Mouse (Mus musculus): ENCODE measurements at regions not wholly inside any gene's neighbourhood (a gene's known extent, or its start where the extent isn't known, plus 50 kb on each side); places are given as distances from the start of the nearest gene placed in this dataset.

DNA sequence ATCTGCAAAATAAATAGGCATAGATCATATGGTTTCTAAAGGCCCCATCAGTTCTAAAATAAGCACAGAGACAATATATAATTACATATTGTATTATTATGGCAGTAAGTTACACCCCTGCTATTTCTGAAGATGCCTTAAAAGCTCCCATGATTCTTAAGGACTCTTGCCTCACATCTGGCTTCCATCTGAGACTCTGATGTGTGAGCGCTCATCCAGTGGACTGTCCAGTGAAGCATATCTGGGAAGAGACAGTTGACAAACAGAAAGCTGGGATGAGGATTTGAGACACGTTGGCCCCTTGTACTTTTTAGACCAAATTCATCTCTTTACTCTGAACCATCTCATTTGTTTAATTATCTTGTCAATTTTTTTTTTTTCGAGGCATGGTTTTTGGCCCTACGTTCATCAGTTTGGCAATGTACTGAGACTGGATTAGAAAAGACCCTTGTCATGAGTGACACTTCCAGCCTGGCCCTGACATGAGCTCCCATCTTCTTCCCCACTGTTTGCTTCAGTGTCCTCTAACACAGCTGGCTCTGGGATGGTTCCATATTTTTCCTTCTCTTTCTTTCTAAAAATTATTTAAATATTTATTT lies 63.4 kb upstream of the Eed start:
- no peak for ATAC-seq (ENCODE audit: extremely low read depth, insufficient number of reproducible peaks, low FRiP score, low TSS enrichment)
- H3K4me2 ChIP-seq: no peak overlapping the region
- no peak overlapping the region for H3K4me3 ChIP-seq
- H3K4me1 ChIP-seq: peaks cover 30% of the 10 kb centered on the region
- H3K27ac ChIP-seq (replicated peaks): no peak overlapping the region
- H3K9me3 ChIP-seq: no peaks in the 10 kb centered on the region
- H3K27me3 ChIP-seq (replicated peaks): no peaks in the 10 kb centered on the region
- H3K36me3 ChIP-seq: no peaks in the 10 kb centered on the region
- no peak overlapping the region for H3K9ac ChIP-seq
- WGBS: 87% methylated on average over 4 of the region's 4 CpGs

- no peaks in the 10 kb centered on the region for H3K27me3 ChIP-seq (replicated peaks)
- no peak overlapping the region for H3K4me2 ChIP-seq
- no peak for ATAC-seq (ENCODE audit: extremely low read depth, insufficient number of reproducible peaks, low FRiP score, low TSS enrichment)
- no peak overlapping the region for H3K9ac ChIP-seq
- no peak overlapping the region for H3K27ac ChIP-seq (replicated peaks)
- H3K36me3 ChIP-seq: no peaks in the 10 kb centered on the region
- peaks cover 28% of the 10 kb centered on the region for H3K4me1 ChIP-seq
- WGBS: 77% methylated on average over 4 of the region's 4 CpGs
- H3K9me3 ChIP-seq: no peaks in the 10 kb centered on the region
- H3K4me3 ChIP-seq: no peak overlapping the region
Measured at GRCm38 (mm10) chr7:90045208-90045800, 64.5 kb upstream of the Eed start.

GRCm38 (mm10) chr7:90046228-90046627 lies 65.4 kb upstream of the Eed start:
- 68% methylated on average over 3 of the region's 3 CpGs for WGBS
- Histone ChIP-seq H3K27ac (replicated peaks) (no peak overlapping the region), H3K27me3 (replicated peaks) (no peaks in the 10 kb centered on the region), H3K36me3 (no peaks in the 10 kb centered on the region), H3K9ac (no peak overlapping the region), H3K4me3 (no peak overlapping the region), H3K4me2 (no peak overlapping the region), H3K4me1 (peaks cover 19% of the 10 kb centered on the region), H3K9me3 (no peaks in the 10 kb centered on the region)
- ATAC-seq (ENCODE audit: extremely low read depth, insufficient number of reproducible peaks, low FRiP score, low TSS enrichment): no peak

- WGBS: 76% methylated on average over 4 of the region's 4 CpGs
- H3K4me1 ChIP-seq: peaks cover 13% of the 10 kb centered on the region
- H3K4me2 ChIP-seq: no peak overlapping the region
- H3K9ac ChIP-seq: no peak overlapping the region
- no peak overlapping the region for H3K27ac ChIP-seq (replicated peaks)
- no peaks in the 10 kb centered on the region for H3K36me3 ChIP-seq
- ATAC-seq (ENCODE audit: extremely low read depth, insufficient number of reproducible peaks, low FRiP score, low TSS enrichment): no peak
- no peaks in the 10 kb centered on the region for H3K27me3 ChIP-seq (replicated peaks)
- H3K9me3 ChIP-seq: no peaks in the 10 kb centered on the region
- no peak overlapping the region for H3K4me3 ChIP-seq
Measured at GRCm38 (mm10) chr7:90046862-90047261, 66.1 kb upstream of the Eed start.

DNA sequence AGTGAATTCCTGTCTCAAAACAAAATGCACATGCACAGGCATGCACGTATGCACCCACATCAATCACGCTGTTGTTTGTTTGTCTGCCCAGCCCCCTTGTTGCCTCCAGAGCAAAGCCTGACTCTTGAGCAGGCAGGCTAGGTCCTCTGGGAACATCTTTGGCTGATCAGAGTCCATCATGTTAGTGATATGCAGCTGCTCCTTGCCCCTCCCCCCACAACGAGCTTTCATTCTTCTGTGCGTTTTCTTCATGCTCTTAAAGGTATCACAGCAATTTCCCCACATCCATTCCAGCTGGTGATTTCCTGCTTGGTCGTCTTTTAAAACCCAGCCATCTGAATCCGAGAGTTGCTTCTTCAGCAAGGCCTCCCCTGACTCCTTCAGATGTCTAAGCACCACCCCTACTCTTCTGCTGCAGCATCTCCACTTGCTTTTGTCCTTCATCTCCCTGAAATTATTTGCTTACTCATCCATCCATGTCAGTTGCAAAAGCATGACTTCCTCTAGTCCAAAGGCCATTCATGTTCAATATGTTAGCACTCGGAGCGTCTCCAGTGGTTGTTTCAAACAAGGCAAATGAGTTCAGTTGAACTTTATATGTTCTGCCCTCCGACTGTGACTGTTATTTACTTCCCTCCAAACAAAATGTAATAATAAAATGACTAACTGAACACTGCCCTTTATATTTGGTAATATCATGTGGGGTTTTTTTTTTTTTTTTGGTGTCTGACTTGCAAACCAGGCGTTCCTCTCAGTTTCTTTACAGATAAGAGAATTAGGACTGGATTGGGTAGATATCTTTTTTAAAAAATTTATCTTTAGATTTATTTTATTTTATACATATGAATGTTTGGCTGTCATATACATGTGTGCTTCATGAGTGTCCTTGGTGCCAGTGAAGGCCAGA lies 67.9 kb upstream of the Eed start:
- Histone ChIP-seq H3K4me3 (no peak overlapping the region), H3K9me3 (no peaks in the 10 kb centered on the region), H3K4me1 (peaks cover 8% of the 10 kb centered on the region; the same call in 1 of the 2 replicates), H3K9ac (no peak overlapping the region), H3K4me2 (no peak overlapping the region), H3K36me3 (no peaks in the 10 kb centered on the region), H3K27ac (replicated peaks) (no peak overlapping the region), H3K27me3 (replicated peaks) (no peaks in the 10 kb centered on the region)
- 78% methylated on average over 10 of the region's 10 CpGs for WGBS
- ATAC-seq (ENCODE audit: extremely low read depth, insufficient number of reproducible peaks, low FRiP score, low TSS enrichment): no peak

DNA sequence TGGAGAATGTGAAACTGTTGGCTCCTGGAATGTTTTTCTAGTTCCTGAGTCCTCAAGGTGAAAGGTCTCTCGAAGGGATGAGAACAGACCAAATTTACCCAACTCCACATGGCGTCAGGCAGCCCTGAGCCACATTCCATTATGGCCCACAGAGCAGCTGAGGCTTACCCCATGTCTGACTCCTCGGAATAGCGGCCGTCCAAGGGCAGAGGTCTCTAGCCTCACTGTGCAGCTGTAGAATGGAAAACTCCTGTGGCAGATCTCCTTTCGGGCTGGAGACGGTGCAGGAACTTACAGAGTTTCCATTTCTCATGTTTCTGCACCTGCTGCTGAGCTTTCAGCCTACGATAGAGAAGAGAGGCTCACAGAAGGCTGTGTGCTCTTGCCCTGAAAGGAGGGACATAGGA lies 69.1 kb upstream of the Eed start:
- Histone ChIP-seq H3K36me3 (no peaks in the 10 kb centered on the region), H3K9me3 (no peaks in the 10 kb centered on the region), H3K27ac (replicated peaks) (no peak overlapping the region), H3K9ac (no peak overlapping the region), H3K4me2 (no peak overlapping the region), H3K4me1 (peaks cover 12% of the 10 kb centered on the region), H3K4me3 (no peak overlapping the region), H3K27me3 (replicated peaks) (no peaks in the 10 kb centered on the region)
- WGBS: 67% methylated on average over 8 of the region's 8 CpGs
- no peak for ATAC-seq (ENCODE audit: extremely low read depth, insufficient number of reproducible peaks, low FRiP score, low TSS enrichment)

DNA sequence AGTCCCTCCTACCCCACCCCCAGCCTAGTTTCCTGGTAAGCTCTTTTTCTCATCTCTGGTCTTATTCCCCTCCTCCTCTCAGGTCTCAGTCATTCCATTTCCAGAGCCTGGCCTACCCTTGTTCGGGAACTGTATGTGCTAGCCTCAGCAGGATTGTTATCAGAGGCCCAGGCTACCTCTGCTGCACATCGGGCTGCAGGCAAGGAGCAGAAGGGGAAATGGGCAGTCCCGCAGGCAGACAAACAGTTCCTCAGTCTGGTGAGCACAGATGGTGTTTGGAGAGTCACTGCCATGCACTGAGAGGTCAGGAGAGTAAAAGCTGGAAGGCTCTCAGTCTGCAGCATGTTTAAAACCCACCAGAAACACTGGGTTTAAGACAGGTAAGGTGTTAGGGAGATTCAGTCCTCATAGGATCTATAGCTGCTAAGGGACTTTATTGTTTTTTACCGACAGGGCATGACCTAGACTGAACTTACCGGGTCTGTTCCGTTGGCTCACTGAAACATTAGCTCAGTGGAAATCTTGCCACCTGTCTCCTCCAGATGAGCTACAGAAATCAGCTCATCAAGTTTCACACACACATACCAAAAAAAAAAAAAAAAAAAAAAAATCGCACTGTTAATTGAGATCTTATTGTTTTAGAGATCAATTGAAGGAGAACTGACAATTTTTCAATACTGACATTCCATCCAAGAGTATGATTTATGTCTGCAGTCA lies 74.2 kb upstream of the Eed start:
- Histone ChIP-seq H3K9me3 (no peaks in the 10 kb centered on the region), H3K36me3 (no peaks in the 10 kb centered on the region), H3K27me3 (replicated peaks) (no peaks in the 10 kb centered on the region), H3K4me1 (peaks cover 14% of the 10 kb centered on the region), H3K4me3 (no peak overlapping the region), H3K4me2 (no peak overlapping the region), H3K27ac (replicated peaks) (no peak overlapping the region), H3K9ac (0 out of 2 replicates have a peak overlapping the region, but pooled peaks have one; percentile 2)
- 43% methylated on average over 7 of the region's 7 CpGs for WGBS
- ATAC-seq (ENCODE audit: extremely low read depth, insufficient number of reproducible peaks, low FRiP score, low TSS enrichment): no peak

- Histone ChIP-seq H3K4me2 (no peak overlapping the region), H3K9me3 (no peaks in the 10 kb centered on the region), H3K4me1 (peaks cover 41% of the 10 kb centered on the region), H3K9ac (no peak overlapping the region), H3K27ac (replicated peaks) (no peak overlapping the region), H3K4me3 (no peak overlapping the region), H3K36me3 (no peaks in the 10 kb centered on the region), H3K27me3 (replicated peaks) (no peaks in the 10 kb centered on the region)
- WGBS: 38% methylated on average over 1 of the region's 1 CpGs
- no peak for ATAC-seq (ENCODE audit: extremely low read depth, insufficient number of reproducible peaks, low FRiP score, low TSS enrichment)
Measured at GRCm38 (mm10) chr7:90057947-90058346, 72.1 kb upstream of the Picalm start.

DNA sequence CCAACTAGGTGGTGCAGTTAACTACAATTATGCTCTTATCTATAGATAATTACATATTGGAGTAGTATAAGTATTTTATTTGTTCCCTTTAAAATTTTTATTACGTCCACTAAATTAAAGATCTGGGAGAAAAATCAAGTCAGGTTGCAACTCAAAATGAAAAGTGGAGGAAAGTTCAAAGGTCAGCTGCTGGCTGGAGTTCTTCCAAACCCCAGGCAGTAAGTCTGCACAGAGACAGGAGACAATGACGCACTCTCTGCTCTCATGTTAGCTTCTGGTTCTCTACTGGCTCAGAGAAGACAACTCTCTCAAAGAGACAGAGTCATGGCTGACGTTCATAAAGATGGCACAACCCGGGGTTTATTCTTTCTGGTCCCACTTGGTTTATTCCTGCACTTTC lies 71.4 kb upstream of the Picalm start:
- Histone ChIP-seq H3K4me1 (peaks cover 42% of the 10 kb centered on the region), H3K27ac (replicated peaks) (no peak overlapping the region), H3K4me3 (no peak overlapping the region), H3K9me3 (no peaks in the 10 kb centered on the region), H3K9ac (no peak overlapping the region), H3K27me3 (replicated peaks) (no peaks in the 10 kb centered on the region), H3K4me2 (no peak overlapping the region), H3K36me3 (no peaks in the 10 kb centered on the region)
- WGBS: 91% methylated on average over 4 of the region's 4 CpGs
- ATAC-seq (ENCODE audit: extremely low read depth, insufficient number of reproducible peaks, low FRiP score, low TSS enrichment): no peak

DNA sequence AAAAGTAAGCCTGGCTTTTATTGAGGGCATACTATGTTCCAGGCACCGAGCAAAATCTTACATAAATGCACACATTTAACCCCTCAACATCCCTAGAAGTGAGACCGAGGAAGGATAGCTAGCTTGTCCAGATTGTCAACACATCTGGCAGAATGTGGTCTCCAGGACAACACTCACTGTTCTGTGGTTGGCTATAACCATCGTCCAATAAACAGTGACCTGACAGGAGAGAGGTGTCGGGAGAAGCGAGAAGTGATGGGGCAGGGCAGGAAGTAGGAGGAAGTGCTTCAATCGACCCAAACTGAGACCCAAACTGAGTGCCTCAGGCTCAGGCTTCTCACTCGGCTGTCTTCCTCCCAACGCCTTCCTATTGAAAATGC lies 70.8 kb upstream of the Picalm start:
- H3K27ac ChIP-seq (replicated peaks): no peak overlapping the region
- ATAC-seq (ENCODE audit: extremely low read depth, insufficient number of reproducible peaks, low FRiP score, low TSS enrichment): no peak
- WGBS: 60% methylated on average over 8 of the region's 8 CpGs

GRCm38 (mm10) chr7:90059629-90060301 lies 70.2 kb upstream of the Picalm start:
- peak overlapping the region; percentile 51; the same call in 1 of the 2 replicates for H3K9ac ChIP-seq
- ATAC-seq (ENCODE audit: extremely low read depth, insufficient number of reproducible peaks, low FRiP score, low TSS enrichment): no peak
- no peaks in the 10 kb centered on the region for H3K36me3 ChIP-seq
- no peak overlapping the region for H3K4me3 ChIP-seq
- peak overlapping the region; percentile 67 for H3K27ac ChIP-seq (replicated peaks)
- H3K27me3 ChIP-seq (replicated peaks): no peaks in the 10 kb centered on the region
- peaks cover 39% of the 10 kb centered on the region for H3K4me1 ChIP-seq
- H3K4me2 ChIP-seq: peak overlapping the region; percentile 46
- 56% methylated on average over 6 of the region's 6 CpGs for WGBS
- no peaks in the 10 kb centered on the region for H3K9me3 ChIP-seq

More for the DNA sequence above, 70.8 kb upstream of the Picalm start:
- Histone ChIP-seq H3K27me3 (replicated peaks) (no peaks in the 10 kb centered on the region), H3K36me3 (no peaks in the 10 kb centered on the region), H3K9ac (no peak overlapping the region), H3K4me1 (peaks cover 42% of the 10 kb centered on the region), H3K4me3 (no peak overlapping the region), H3K4me2 (no peak overlapping the region), H3K9me3 (no peaks in the 10 kb centered on the region)
